Mouse (Mus musculus) lung, adult 2 months (tissue): ENCODE data around the gene Cwc25. TPM values are rescaled to one million over a fixed set of nuclear protein-coding genes. Genes with fewer than 3 reads are reported as not detected.
A peak's percentile ranks its signal among the peaks of the same experiment; 100 is the strongest.

Experiments used
- DNase-seq: peaks from one replicate; pipeline ENCODE4 v3.0.0; 2022
- H3K4me1 ChIP-seq: fragments of 200-500 bp; 2 replicates; pipeline ENCODE4 v1.6.1; 2011; ENCODE audit warnings: low read length; ENCODE audit not compliant: control insufficient read depth, insufficient read depth
- H3K4me3 ChIP-seq: fragments of 200-500 bp; replicated peaks from 2 replicates; pipeline ENCODE3; 2011; ENCODE audit warnings: low read depth, mild to moderate bottlenecking, control low read depth, low read length; ENCODE audit errors: extremely low read depth
- CTCF ChIP-seq: fragments of 200-500 bp; IDR thresholded peaks from 2 replicates; pipeline ENCODE4 v1.5.1; 2011; ENCODE audit warnings: mild to moderate bottlenecking, low read length, control low read depth; ENCODE audit not compliant: insufficient read depth
- POLR2A ChIP-seq: fragments of 200-500 bp; IDR thresholded peaks from 2 replicates; pipeline ENCODE4 v1.6.1; 2011; ENCODE audit warnings: low read depth, mild to moderate bottlenecking, control low read depth, low read length, borderline replicate concordance; ENCODE audit errors: extremely low read depth
- WGBS: fragments of 180-500 bp; shearing (Covaris S2); methylation state at CpG from one replicate; pipeline ENCODE4 v1.1.7; 2018; 5-methylcytosine and 5-hydroxymethylcytosine counted together
- polyA plus RNA-seq: library from polyadenylated mRNA; depleted of rRNA; stranded (reverse); fragments of >200 nt; gene quantifications from 2 replicates; pipeline ENCODE4 v1.2.3, GENCODE M21; 2012

The Cwc25 gene
- polyA plus RNA-seq, 1 experiment: 11.6 TPM

GRCm38 (mm10) chr11:97703039-97703826 is 63.1 kb downstream of the Cwc25 start, which contains the start of gene Psmb3:
Gene Psmb3 (plus strand): TSS chr11:97703399.
- H3K4me3 ChIP-seq: peak within 1 kb of the TSS; percentile 96
- no peak for TF ChIP-seq CTCF
- peak; percentile 96 for TF ChIP-seq POLR2A
- WGBS: under 1% methylated on average over 35 of the region's 35 CpGs
- DNase-seq: peak; percentile 96
- peaks cover 11% of the 10 kb centered on the region for H3K4me1 ChIP-seq

- peak; percentile 92 for DNase-seq
- peak overlapping the region; percentile 69 for H3K4me3 ChIP-seq
- no peak for TF ChIP-seq CTCF
- peak; percentile 68; the same call in 1 of the 2 replicates for TF ChIP-seq POLR2A
- H3K4me1 ChIP-seq: peaks cover 14% of the 10 kb centered on the region
- under 1% methylated on average over 24 of the region's 24 CpGs for WGBS
Measured at GRCm38 (mm10) chr11:97702393-97702745, 64.0 kb downstream of the Cwc25 start.

GRCm38 (mm10) chr11:97701581-97702392 is 64.6 kb downstream of the Cwc25 start:
- DNase-seq: no peak
- H3K4me3 ChIP-seq: no peak overlapping the region

GRCm38 (mm10) chr11:97700746-97701580 is 65.4 kb downstream of the Cwc25 start:
- no peak for DNase-seq

More at GRCm38 (mm10) chr11:97701581-97702392, 64.6 kb downstream of the Cwc25 start:
- WGBS: 43% methylated on average over 15 of the region's 15 CpGs
- TF ChIP-seq POLR2A: no peak
- no peak for TF ChIP-seq CTCF
- H3K4me1 ChIP-seq: peaks cover 14% of the 10 kb centered on the region

GRCm38 (mm10) chr11:97700003-97700745 is 66.2 kb downstream of the Cwc25 start, which contains the start of gene Pcgf2:
Gene Pcgf2 (minus strand): TSS chr11:97700497.
- H3K4me1 ChIP-seq: peaks cover 14% of the 10 kb centered on the region
- TF ChIP-seq POLR2A: peak; percentile 51; the same call in 1 of the 2 replicates
- TF ChIP-seq CTCF: no peak
- under 1% methylated on average over 85 of the region's 85 CpGs for WGBS
- DNase-seq: peak; percentile 86
- H3K4me3 ChIP-seq: peak within 1 kb of the TSS; percentile 68

More at GRCm38 (mm10) chr11:97700746-97701580, 65.4 kb downstream of the Cwc25 start:
- peaks cover 14% of the 10 kb centered on the region for H3K4me1 ChIP-seq
- TF ChIP-seq POLR2A (peak; percentile 37; the same call in 1 of the 2 replicates), CTCF (no peak)
- peak overlapping the region; percentile 64 for H3K4me3 ChIP-seq
- 15% methylated on average over 30 of the region's 30 CpGs for WGBS

GRCm38 (mm10) chr11:97699626-97700002 is 66.7 kb downstream of the Cwc25 start:
- peak overlapping the region; percentile 68 for H3K4me3 ChIP-seq
- DNase-seq: peak; percentile 85
- peaks cover 14% of the 10 kb centered on the region for H3K4me1 ChIP-seq
- TF ChIP-seq CTCF: no peak
- TF ChIP-seq POLR2A: peak; percentile 93; the same call in 1 of the 2 replicates
- 0% methylated on average over 6 of the region's 9 CpGs for WGBS

GRCm38 (mm10) chr11:97698741-97699611 is 67.4 kb downstream of the Cwc25 start:
- no peak for TF ChIP-seq POLR2A
- 0 out of 2 replicates have a peak, but pooled peaks have one; percentile 7 for TF ChIP-seq CTCF
- 1% methylated on average over 57 of the region's 63 CpGs for WGBS
- peak; percentile 72 for DNase-seq
- H3K4me3 ChIP-seq: peak overlapping the region; percentile 68
- H3K4me1 ChIP-seq: peaks cover 13% of the 10 kb centered on the region
